Mouse (Mus musculus): ENCODE results near the gene Ifnz. TPM values are rescaled to one million over a fixed set of nuclear protein-coding genes. Genes with fewer than 3 reads are reported as not detected.

Gene Ifnz
- polyA plus RNA-seq (2015; fragmentation: Illumina TruSeq; extraction: RNeasy Lipid Tissue Mini Kit (QIAGEN cat#74804); ENCODE audit: low read depth, low replicate concordance), result not detected

GRCm38 (mm10) chr4:88781831-88782230 lies at the start of gene Ifnz:
Gene Ifnz (plus strand): TSS chr4:88782131.

GRCm38 (mm10) chr4:88754818-88755340 lies 27.1 kb upstream of the Ifnz start, which contains the start of gene Gm13271:
Gene Gm13271 (plus strand): TSS chr4:88754868.

DNA sequence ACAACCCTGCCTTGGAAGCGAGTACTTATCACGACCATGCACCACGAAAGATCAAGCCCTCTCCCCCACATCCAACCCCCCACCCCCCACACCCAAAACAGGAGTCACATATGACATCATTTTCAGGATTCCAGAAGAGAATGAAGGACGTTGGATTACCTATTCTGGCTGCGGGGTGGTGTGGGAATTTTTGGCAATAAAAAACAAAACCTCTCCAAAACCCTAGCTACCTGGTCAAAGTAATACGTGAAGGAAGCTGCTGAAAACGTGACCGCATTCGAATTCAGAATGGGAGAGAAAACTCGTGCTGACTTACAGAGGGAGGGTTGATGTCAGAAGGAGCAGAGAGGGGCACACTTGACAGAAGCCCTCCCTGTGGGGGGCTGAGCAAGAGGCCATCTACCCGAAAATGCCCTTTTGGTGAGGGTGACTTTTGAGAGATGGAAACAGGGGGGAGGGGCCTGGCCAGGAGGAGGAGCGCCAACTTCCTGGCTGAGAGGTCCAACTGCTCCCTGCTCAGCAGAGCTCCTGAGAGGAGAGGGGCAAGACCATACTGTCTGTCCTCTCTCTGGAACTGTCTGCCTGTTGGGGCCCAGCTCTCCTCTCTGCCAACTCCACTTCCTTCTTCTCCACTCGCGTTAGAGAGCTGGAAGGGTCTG lies 22.2 kb upstream of the Ifnz start, which contains the start of gene Gm13283:
Gene Gm13283 (plus strand): TSS at position 510 of the 659 bp plus-strand sequence.

GRCm38 (mm10) chr4:88773534-88773933 lies 8.4 kb upstream of the Ifnz start, which contains the start of gene Gm13290:
Gene Gm13290 (plus strand): TSS chr4:88773834.

GRCm38 (mm10) chr4:88776622-88777021 lies 5.3 kb upstream of the Ifnz start, which contains the start of gene Gm13289:
Gene Gm13289 (plus strand): TSS chr4:88776922.

GRCm38 (mm10) chr4:88779550-88779949 lies 2.4 kb upstream of the Ifnz start, which contains the start of gene Gm13272:
Gene Gm13272 (plus strand): TSS chr4:88779850.

GRCm38 (mm10) chr4:88785409-88785808 lies 3.5 kb downstream of the Ifnz start, which contains the start of gene Gm13276:
Gene Gm13276 (plus strand): TSS chr4:88785709.

GRCm38 (mm10) chr4:88788402-88788801 lies 6.5 kb downstream of the Ifnz start, which contains the start of gene Gm13277:
Gene Gm13277 (plus strand): TSS chr4:88788632.

GRCm38 (mm10) chr4:88791250-88791649 lies 9.3 kb downstream of the Ifnz start, which contains the start of gene Gm13278:
Gene Gm13278 (plus strand): TSS chr4:88791550.

GRCm38 (mm10) chr4:88793936-88794675 lies 12.2 kb downstream of the Ifnz start, which contains the start of gene Gm13275:
Gene Gm13275 (plus strand): TSS chr4:88794487.

DNA sequence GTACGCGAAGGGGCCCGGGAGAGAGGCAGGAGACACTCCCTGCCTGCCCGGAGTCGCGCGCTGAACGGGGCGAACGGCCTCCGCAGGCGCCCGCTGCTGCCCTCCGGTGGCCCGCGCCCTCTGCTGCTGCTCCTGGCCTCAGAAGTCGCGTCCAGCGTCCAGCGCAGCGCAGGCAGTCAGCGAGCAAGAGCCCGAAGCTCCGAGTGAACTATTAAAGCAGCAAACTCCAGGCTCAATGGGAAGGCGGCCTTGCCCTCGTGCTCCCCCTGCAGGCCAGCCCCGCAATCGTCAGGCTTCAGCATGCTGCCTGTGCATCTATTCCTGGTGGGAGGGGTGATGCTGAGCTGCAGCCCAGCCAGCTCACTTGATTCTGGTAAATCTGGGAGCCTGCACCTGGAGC lies 15.2 kb downstream of the Ifnz start, which contains the start of gene Gm13279:
Gene Gm13279 (plus strand): TSS at position 301 of the 400 bp plus-strand sequence.

GRCm38 (mm10) chr4:88799365-88799764 lies 17.4 kb downstream of the Ifnz start, which contains the start of gene Gm13285:
Gene Gm13285 (plus strand): TSS chr4:88799665.

DNA sequence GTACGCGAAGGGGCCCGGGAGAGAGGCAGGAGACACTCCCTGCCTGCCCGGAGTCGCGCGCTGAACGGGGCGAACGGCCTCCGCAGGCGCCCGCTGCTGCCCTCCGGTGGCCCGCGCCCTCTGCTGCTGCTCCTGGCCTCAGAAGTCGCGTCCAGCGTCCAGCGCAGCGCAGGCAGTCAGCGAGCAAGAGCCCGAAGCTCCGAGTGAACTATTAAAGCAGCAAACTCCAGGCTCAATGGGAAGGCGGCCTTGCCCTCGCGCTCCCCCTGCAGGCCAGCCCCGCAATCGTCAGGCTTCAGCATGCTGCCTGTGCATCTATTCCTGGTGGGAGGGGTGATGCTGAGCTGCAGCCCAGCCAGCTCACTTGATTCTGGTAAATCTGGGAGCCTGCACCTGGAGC lies 21.0 kb downstream of the Ifnz start, which contains the start of gene Gm13287:
Gene Gm13287 (plus strand): TSS at position 301 of the 400 bp plus-strand sequence.

GRCm38 (mm10) chr4:88805231-88805630 lies 23.3 kb downstream of the Ifnz start, which contains the start of gene Gm13288:
Gene Gm13288 (plus strand): TSS chr4:88805531.

GRCm38 (mm10) chr4:88815928-88816327 lies 34.0 kb downstream of the Ifnz start, which contains the start of gene Ifna7:
Gene Ifna7 (plus strand): TSS chr4:88816228.

DNA sequence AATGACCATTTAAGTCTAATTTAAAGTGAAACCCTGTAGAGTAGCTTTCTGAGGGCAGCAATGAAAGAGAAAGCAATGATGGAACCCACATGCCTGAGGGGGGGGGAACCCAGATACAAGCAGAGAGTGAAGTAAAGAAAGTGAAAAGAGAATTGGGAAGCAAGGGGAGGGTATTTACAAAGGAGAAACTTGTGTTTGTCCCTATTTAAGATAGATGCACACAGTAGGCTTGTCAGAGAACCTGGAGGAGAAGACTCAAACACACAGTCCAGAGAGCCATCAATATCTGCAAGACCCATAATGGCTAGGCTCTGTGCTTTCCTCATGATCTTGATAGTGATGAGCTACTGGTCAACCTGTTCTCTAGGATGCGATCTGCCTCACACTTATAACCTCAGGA lies 37.7 kb downstream of the Ifnz start, which contains the start of gene Ifna11:
Gene Ifna11 (plus strand): TSS at position 301 of the 400 bp plus-strand sequence.

GRCm38 (mm10) chr4:88827116-88827515 lies 45.2 kb downstream of the Ifnz start, which contains the start of gene Ifna6:
Gene Ifna6 (plus strand): TSS chr4:88827416.

Other genes starting within 250 kb of the Ifnz start
- gene Ifna15, start 223.9 kb upstream of the Ifnz start, polyA plus RNA-seq (2015; fragmentation: Illumina TruSeq; extraction: RNeasy Lipid Tissue Mini Kit (QIAGEN cat#74804); ENCODE audit: low read depth, low replicate concordance), result not detected
- gene Ifna14, start 210.3 kb upstream of the Ifnz start, polyA plus RNA-seq (2015; fragmentation: Illumina TruSeq; extraction: RNeasy Lipid Tissue Mini Kit (QIAGEN cat#74804); ENCODE audit: low read depth, low replicate concordance), result not detected
- gene Ifna9, start 189.7 kb upstream of the Ifnz start, polyA plus RNA-seq (2015; fragmentation: Illumina TruSeq; extraction: RNeasy Lipid Tissue Mini Kit (QIAGEN cat#74804); ENCODE audit: low read depth, low replicate concordance), result not detected
- not detected for gene Ifna12, start 178.8 kb upstream of the Ifnz start, polyA plus RNA-seq (2015; fragmentation: Illumina TruSeq; extraction: RNeasy Lipid Tissue Mini Kit (QIAGEN cat#74804); ENCODE audit: low read depth, low replicate concordance)
- not detected for gene C87499, start 147.7 kb upstream of the Ifnz start, polyA plus RNA-seq (2015; fragmentation: Illumina TruSeq; extraction: RNeasy Lipid Tissue Mini Kit (QIAGEN cat#74804); ENCODE audit: low read depth, low replicate concordance)
- gene Ifna13, start 137.7 kb upstream of the Ifnz start, polyA plus RNA-seq (2015; fragmentation: Illumina TruSeq; extraction: RNeasy Lipid Tissue Mini Kit (QIAGEN cat#74804); ENCODE audit: low read depth, low replicate concordance), result not detected
- not detected for gene Ifna16, start 105.2 kb upstream of the Ifnz start, polyA plus RNA-seq (2015; fragmentation: Illumina TruSeq; extraction: RNeasy Lipid Tissue Mini Kit (QIAGEN cat#74804); ENCODE audit: low read depth, low replicate concordance)
- not detected for gene Ifna2, start 98.2 kb upstream of the Ifnz start, polyA plus RNA-seq (2015; fragmentation: Illumina TruSeq; extraction: RNeasy Lipid Tissue Mini Kit (QIAGEN cat#74804); ENCODE audit: low read depth, low replicate concordance)
- gene Ifnab, start 90.8 kb upstream of the Ifnz start, polyA plus RNA-seq (2015; fragmentation: Illumina TruSeq; extraction: RNeasy Lipid Tissue Mini Kit (QIAGEN cat#74804); ENCODE audit: low read depth, low replicate concordance), result not detected
- not detected for gene Gm26566, start 60.3 kb upstream of the Ifnz start, polyA plus RNA-seq (2015; fragmentation: Illumina TruSeq; extraction: RNeasy Lipid Tissue Mini Kit (QIAGEN cat#74804); ENCODE audit: low read depth, low replicate concordance)
- gene Klhl9, start 59.7 kb upstream of the Ifnz start, polyA plus RNA-seq (2015; fragmentation: Illumina TruSeq; extraction: RNeasy Lipid Tissue Mini Kit (QIAGEN cat#74804); ENCODE audit: low read depth, low replicate concordance), result 77.2 TPM
- not detected for gene Gm13271, start 27.3 kb upstream of the Ifnz start, polyA plus RNA-seq (2015; fragmentation: Illumina TruSeq; extraction: RNeasy Lipid Tissue Mini Kit (QIAGEN cat#74804); ENCODE audit: low read depth, low replicate concordance)
- gene Gm13283, start 22.0 kb upstream of the Ifnz start, polyA plus RNA-seq (2015; fragmentation: Illumina TruSeq; extraction: RNeasy Lipid Tissue Mini Kit (QIAGEN cat#74804); ENCODE audit: low read depth, low replicate concordance), result not detected
- not detected for gene Gm13290, start 8.3 kb upstream of the Ifnz start, polyA plus RNA-seq (2015; fragmentation: Illumina TruSeq; extraction: RNeasy Lipid Tissue Mini Kit (QIAGEN cat#74804); ENCODE audit: low read depth, low replicate concordance)
- gene Gm13289, start 5.2 kb upstream of the Ifnz start, polyA plus RNA-seq (2015; fragmentation: Illumina TruSeq; extraction: RNeasy Lipid Tissue Mini Kit (QIAGEN cat#74804); ENCODE audit: low read depth, low replicate concordance), result not detected
- not detected for gene Gm13272, start 2.3 kb upstream of the Ifnz start, polyA plus RNA-seq (2015; fragmentation: Illumina TruSeq; extraction: RNeasy Lipid Tissue Mini Kit (QIAGEN cat#74804); ENCODE audit: low read depth, low replicate concordance)
- gene Gm13276, start 3.6 kb downstream of the Ifnz start, polyA plus RNA-seq (2015; fragmentation: Illumina TruSeq; extraction: RNeasy Lipid Tissue Mini Kit (QIAGEN cat#74804); ENCODE audit: low read depth, low replicate concordance), result not detected
- gene Gm13277, start 6.5 kb downstream of the Ifnz start, polyA plus RNA-seq (2015; fragmentation: Illumina TruSeq; extraction: RNeasy Lipid Tissue Mini Kit (QIAGEN cat#74804); ENCODE audit: low read depth, low replicate concordance), result not detected
- gene Gm13278, start 9.4 kb downstream of the Ifnz start, polyA plus RNA-seq (2015; fragmentation: Illumina TruSeq; extraction: RNeasy Lipid Tissue Mini Kit (QIAGEN cat#74804); ENCODE audit: low read depth, low replicate concordance), result not detected
- gene Gm13275, start 12.4 kb downstream of the Ifnz start, polyA plus RNA-seq (2015; fragmentation: Illumina TruSeq; extraction: RNeasy Lipid Tissue Mini Kit (QIAGEN cat#74804); ENCODE audit: low read depth, low replicate concordance), result not detected
- not detected for gene Gm13279, start 15.3 kb downstream of the Ifnz start, polyA plus RNA-seq (2015; fragmentation: Illumina TruSeq; extraction: RNeasy Lipid Tissue Mini Kit (QIAGEN cat#74804); ENCODE audit: low read depth, low replicate concordance)
- gene Gm13285, start 17.5 kb downstream of the Ifnz start, polyA plus RNA-seq (2015; fragmentation: Illumina TruSeq; extraction: RNeasy Lipid Tissue Mini Kit (QIAGEN cat#74804); ENCODE audit: low read depth, low replicate concordance), result not detected
- not detected for gene Gm13287, start 21.1 kb downstream of the Ifnz start, polyA plus RNA-seq (2015; fragmentation: Illumina TruSeq; extraction: RNeasy Lipid Tissue Mini Kit (QIAGEN cat#74804); ENCODE audit: low read depth, low replicate concordance)
- not detected for gene Gm13288, start 23.4 kb downstream of the Ifnz start, polyA plus RNA-seq (2015; fragmentation: Illumina TruSeq; extraction: RNeasy Lipid Tissue Mini Kit (QIAGEN cat#74804); ENCODE audit: low read depth, low replicate concordance)
- not detected for gene Ifna7, start 34.1 kb downstream of the Ifnz start, polyA plus RNA-seq (2015; fragmentation: Illumina TruSeq; extraction: RNeasy Lipid Tissue Mini Kit (QIAGEN cat#74804); ENCODE audit: low read depth, low replicate concordance)
- not detected for gene Ifna11, start 37.8 kb downstream of the Ifnz start, polyA plus RNA-seq (2015; fragmentation: Illumina TruSeq; extraction: RNeasy Lipid Tissue Mini Kit (QIAGEN cat#74804); ENCODE audit: low read depth, low replicate concordance)
- gene Ifna6, start 45.3 kb downstream of the Ifnz start, polyA plus RNA-seq (2015; fragmentation: Illumina TruSeq; extraction: RNeasy Lipid Tissue Mini Kit (QIAGEN cat#74804); ENCODE audit: low read depth, low replicate concordance), result not detected
- not detected for gene Ifna5, start 53.4 kb downstream of the Ifnz start, polyA plus RNA-seq (2015; fragmentation: Illumina TruSeq; extraction: RNeasy Lipid Tissue Mini Kit (QIAGEN cat#74804); ENCODE audit: low read depth, low replicate concordance)
- not detected for gene Ifna4, start 59.7 kb downstream of the Ifnz start, polyA plus RNA-seq (2015; fragmentation: Illumina TruSeq; extraction: RNeasy Lipid Tissue Mini Kit (QIAGEN cat#74804); ENCODE audit: low read depth, low replicate concordance)
- gene Ifna1, start 68.0 kb downstream of the Ifnz start, polyA plus RNA-seq (2015; fragmentation: Illumina TruSeq; extraction: RNeasy Lipid Tissue Mini Kit (QIAGEN cat#74804); ENCODE audit: low read depth, low replicate concordance), result not detected
- gene Ifne, start 98.1 kb downstream of the Ifnz start, polyA plus RNA-seq (2015; fragmentation: Illumina TruSeq; extraction: RNeasy Lipid Tissue Mini Kit (QIAGEN cat#74804); ENCODE audit: low read depth, low replicate concordance), result not detected

All from brain, adult 10 weeks (tissue).